Mouse (Mus musculus) 3T3-L1 (cell line): ENCODE measurements at regions not wholly inside any gene's neighbourhood (a gene's known extent, or its start where the extent isn't known, plus 50 kb on each side); places are given as distances from the start of the nearest gene placed in this dataset.

Experiments used
- DNase-seq: peaks from one replicate; pipeline ENCODE4 v3.0.0-alpha.2; 2015; ENCODE audit warnings: low read depth, low spot score

- peak; percentile 79 for DNase-seq
These were observed 68.1 kb upstream of the Tnfsf11 start for GRCm38 (mm10) chr14:78375746-78376495.

DNA sequence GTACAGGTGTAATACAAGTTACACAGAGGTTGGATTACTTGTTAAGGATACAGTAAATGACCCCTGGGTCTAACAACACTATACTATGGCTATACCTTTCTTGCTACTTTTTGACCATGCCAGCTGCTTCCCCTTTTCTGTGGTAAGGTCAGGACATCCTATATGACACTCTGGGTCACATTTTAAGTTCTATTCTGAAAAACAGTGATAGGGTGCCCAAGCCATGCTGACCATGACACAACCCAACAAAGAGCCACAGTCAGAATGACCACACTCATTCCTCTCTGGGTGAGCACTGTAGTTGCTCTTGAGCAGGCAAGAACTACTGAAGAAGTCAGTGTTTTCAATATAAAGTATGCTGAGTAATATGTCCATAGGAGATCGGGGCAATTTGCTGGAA is 64.3 kb upstream of the Tnfsf11 start:
- no peak for DNase-seq

DNA sequence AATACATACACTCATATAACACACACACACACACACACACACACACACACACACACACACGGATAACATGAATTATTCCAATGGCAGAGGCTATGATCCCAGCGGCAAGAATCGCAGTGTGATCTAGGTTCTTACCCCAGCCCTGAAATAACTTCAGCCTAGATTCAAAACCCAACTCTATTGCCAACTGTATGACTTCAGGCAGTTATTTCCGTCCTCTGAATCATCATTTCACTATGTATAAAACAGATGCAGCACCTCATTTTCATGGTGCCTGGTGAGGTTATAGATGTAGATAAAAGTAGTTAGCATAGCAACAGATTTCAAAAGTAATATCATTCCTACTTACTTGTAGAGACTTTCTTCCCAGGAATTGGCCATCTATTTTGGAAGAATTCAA is 61.0 kb upstream of the Tnfsf11 start:
- DNase-seq = peak; percentile 72

- peak; percentile 49 for DNase-seq
These were observed 57.0 kb upstream of the Tnfsf11 start for GRCm38 (mm10) chr14:78364822-78365221.

DNA sequence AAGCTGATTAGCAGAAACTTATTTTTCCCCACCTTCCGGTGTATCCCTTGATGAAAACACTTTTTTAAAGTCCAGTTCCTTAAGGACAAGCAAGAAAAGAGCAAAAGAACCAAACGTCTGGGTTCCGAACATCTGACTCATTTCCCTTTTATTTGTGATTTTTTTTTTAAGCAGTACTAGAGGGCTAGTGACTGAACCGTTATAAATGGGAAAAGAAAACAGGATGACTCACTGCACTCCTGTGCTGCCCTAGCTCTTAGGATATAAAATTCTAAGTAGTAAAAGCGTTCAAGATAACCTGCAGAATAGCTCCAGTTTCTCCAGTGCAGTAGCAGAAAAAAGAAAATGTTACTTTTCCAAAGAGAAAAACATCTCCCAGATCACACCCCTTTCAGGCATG is 55.3 kb upstream of the Tnfsf11 start:
- peak; percentile 80 for DNase-seq
